ENCODE assay signal across 23 mouse cellular contexts in genomic region chr2:157436496-157436895, GRCm38 (mm10). TPM values are rescaled to one million over a fixed set of nuclear protein-coding genes. Genes with fewer than 3 reads are reported as not detected.
A peak's percentile ranks its signal among the peaks of the same experiment; 100 is the strongest.
DNase-seq lines count a peak whose midpoint lies in the region; ATAC-seq lines count a peak whose summit lies in the region.
"Had no signal": no experiment of that assay in that cellular context is flagged by ENCODE, and none has a peak within 500 bp of the region (broad histone marks: within the 10 kb centered on the region; RNA-seq: fewer than 3 reads in every experiment).

No protein-coding gene starts in this region.

- H3K27me3 ChIP-seq in forebrain, embryonic 13.5 days: no peaks in the 10 kb centered on the region
- no peaks in the 10 kb centered on the region for H3K27me3 ChIP-seq in forebrain, embryonic 14.5 days (replicated peaks; ENCODE audit: control insufficient read depth, insufficient read depth, low read length)
- H3K27me3 ChIP-seq: embryonic facial prominence, embryonic 15.5 days; midbrain, embryonic 13.5 days; neural tube, embryonic 12.5 days had no signal

- H3K36me3 ChIP-seq in forebrain, embryonic 13.5 days (ENCODE audit: poor library complexity, severe bottlenecking): peaks cover 71% of the 10 kb centered on the region
- H3K36me3 ChIP-seq in forebrain, embryonic 14.5 days (ENCODE audit: control insufficient read depth, insufficient read depth, low read length): peaks cover 44% of the 10 kb centered on the region

- no peak for DNase-seq in forebrain, embryonic 14.5 days (ENCODE audit: low spot score)
- peak; percentile 59 to 84 for DNase-seq in left cerebral cortex, adult 18-20 months (ENCODE audit: low spot score in 2 of 2)
- no peak for DNase-seq in left cerebral cortex, postnatal 4 days
- peak; percentile 52 to 75 for DNase-seq in right cerebral cortex, postnatal 36 days (ENCODE audit: low spot score in 2 of 2)
- no peak for DNase-seq in right cerebral cortex, postnatal 10 days (ENCODE audit: low spot score in 2 of 2)
- DNase-seq in MN1 (ENCODE audit: low spot score): no peak
- no peak for DNase-seq in kidney, adult 8-10 months
- DNase-seq: adrenal gland, adult 8-10 months; cerebellum, adult 9-10 months; gastrocnemius, postnatal 25 days; heart, adult 2 months; heart, postnatal 4 days; liver, postnatal 0 days; spleen, adult 18-20 months; thymus, postnatal 36 days had no signal

- 80% methylated on average over 11 of the region's 11 CpGs for WGBS in forebrain, embryonic 13.5 days
- WGBS in forebrain, embryonic 14.5 days: 83% methylated on average over 10 of the region's 11 CpGs

- intact Hi-C loops in left cerebral cortex, postnatal 4 days (cut with DNase I): no loop called here

- no peak overlapping the region for H3K4me2 ChIP-seq in forebrain, embryonic 13.5 days
- no peak overlapping the region for H3K4me2 ChIP-seq in forebrain, embryonic 14.5 days (ENCODE audit: low read length)
- H3K4me2 ChIP-seq: embryonic facial prominence, embryonic 15.5 days; midbrain, embryonic 13.5 days; neural tube, embryonic 12.5 days had no signal

- 0 out of 2 replicates have a peak, but pooled peaks cover 4% of the 10 kb centered on the region for H3K9me3 ChIP-seq in forebrain, embryonic 13.5 days (replicated peaks)
- H3K9me3 ChIP-seq in forebrain, embryonic 14.5 days (replicated peaks; ENCODE audit: control insufficient read depth, low read length): no peaks in the 10 kb centered on the region
- H3K9me3 ChIP-seq: embryonic facial prominence, embryonic 15.5 days; limb, embryonic 10.5 days had no signal

- H3K27ac ChIP-seq in forebrain, embryonic 13.5 days: peak overlapping the region; percentile 8; the same call in 1 of the 2 replicates
- no peak overlapping the region for H3K27ac ChIP-seq in forebrain, embryonic 14.5 days (ENCODE audit: low read depth, low read length)
- H3K27ac ChIP-seq: embryonic facial prominence, embryonic 15.5 days; heart, adult 2 months; midbrain, embryonic 13.5 days; neural tube, embryonic 12.5 days had no signal

- peaks cover 41% of the 10 kb centered on the region for H3K4me1 ChIP-seq in forebrain, embryonic 13.5 days
- peaks cover 35% of the 10 kb centered on the region for H3K4me1 ChIP-seq in forebrain, embryonic 14.5 days (ENCODE audit: control insufficient read depth, insufficient read depth, low read length)

- no peak overlapping the region for H3K4me3 ChIP-seq in forebrain, embryonic 13.5 days
- H3K4me3 ChIP-seq in forebrain, embryonic 14.5 days (ENCODE audit: low read depth, low read length): no peak overlapping the region
- H3K4me3 ChIP-seq: embryonic facial prominence, embryonic 15.5 days; heart, adult 2 months; limb, embryonic 10.5 days; midbrain, embryonic 13.5 days; neural tube, embryonic 12.5 days had no signal

- no peak for ATAC-seq in forebrain, embryonic 13.5 days
- no peak for ATAC-seq in forebrain, embryonic 14.5 days
- ATAC-seq: CD4-positive, CD25-positive, alpha-beta regulatory T cell, adult 4 months; hindbrain, embryonic 16.5 days; intestine, postnatal 0 days; liver, postnatal 0 days; midbrain, embryonic 13.5 days had no signal

- H3K9ac ChIP-seq in forebrain, embryonic 13.5 days: no peak overlapping the region
- H3K9ac ChIP-seq in forebrain, embryonic 14.5 days (ENCODE audit: low read length): no peak overlapping the region
- H3K9ac ChIP-seq: embryonic facial prominence, embryonic 15.5 days; liver, postnatal 0 days; midbrain, embryonic 13.5 days; neural tube, embryonic 12.5 days had no signal

RNA-seq across cellular contexts. Expression of gene Src, which starts 18.3 kb away (rescaled TPM):
- 28.9 and 35.1 TPM in 2 replicates for polyA plus RNA-seq in forebrain, embryonic 13.5 days (2015; fragmentation: Nextera tagmentation; extraction: Ambion mirVana)
- 30.1 and 31.0 TPM in 2 replicates for polyA plus RNA-seq in forebrain, embryonic 14.5 days (2014; fragmentation: Nextera tagmentation; extraction: Ambion mirVana)
- total RNA-seq in left cerebral cortex, adult 18-20 months (2021): 100 to 1,000 TPM; 135 to 137 TPM
- total RNA-seq in left cerebral cortex, postnatal 4 days (2021): 10 to 100 TPM; 92.0 to 94.5 TPM

Comparison
In these comparisons a context has a peak if more than half of its experiments do, and no peak if none do; other contexts are left out.
1. DNase-seq: peak in left cerebral cortex, adult 18-20 months (2 of 2) and right cerebral cortex, postnatal 36 days (2 of 2); none in forebrain, embryonic 14.5 days (single experiment), left cerebral cortex, postnatal 4 days (single experiment), right cerebral cortex, postnatal 10 days (0 of 2), MN1 (single experiment) and kidney, adult 8-10 months (0 of 2).